Mouse (Mus musculus): Measurements from ENCODE around the gene Clip2. TPM values are rescaled to one million over a fixed set of nuclear protein-coding genes. Genes with fewer than 3 reads are reported as not detected.

Gene Clip2
- polyA plus RNA-seq, 1 experiment from 2014 or later: 8.0 TPM

DNA sequence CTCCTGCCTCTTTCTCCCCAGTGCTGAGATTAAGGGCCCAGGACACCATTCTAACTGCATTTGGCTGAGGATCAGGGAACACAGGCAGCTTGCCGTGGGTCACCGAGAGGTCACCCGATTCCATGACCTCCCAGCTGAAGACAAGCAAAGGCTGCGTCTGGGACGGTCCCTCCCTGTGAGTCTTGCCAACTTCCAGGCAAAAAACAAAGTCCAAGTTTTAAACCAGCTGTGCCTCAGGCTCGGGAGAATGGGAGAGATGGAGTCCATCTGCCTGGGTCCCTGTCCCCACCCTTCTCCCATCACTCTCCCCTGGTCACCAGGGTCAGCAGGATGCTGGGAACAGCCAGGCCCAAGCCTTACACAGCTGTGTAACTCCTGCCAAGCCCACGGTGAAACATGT is 10.6 kb downstream of the Clip2 start:
- DNase-seq (ENCODE audit: low spot score): no peak
- Histone ChIP-seq H3K9ac (ENCODE audit: low read depth, low read length) (no peak overlapping the region), H3K9me3 (ENCODE audit: control insufficient read depth, low read length) (no peaks in the 10 kb centered on the region), H3K4me3 (ENCODE audit: low read depth, low read length) (no peak overlapping the region), H3K36me3 (ENCODE audit: control insufficient read depth, insufficient read depth, low read length) (no peaks in the 10 kb centered on the region), H3K27ac (ENCODE audit: low read depth, low read length) (no peak overlapping the region), H3K27me3 (ENCODE audit: control insufficient read depth, insufficient read depth, low read length) (no peaks in the 10 kb centered on the region), H3K4me2 (replicated peaks; ENCODE audit: low read depth, low read length) (no peak overlapping the region), H3K4me1 (replicated peaks; ENCODE audit: control insufficient read depth, insufficient read depth, low read length) (peaks cover 2% of the 10 kb centered on the region; the same call in 1 of the 2 replicates)
- WGBS: 37% methylated on average over 7 of the region's 7 CpGs
- no peak for ATAC-seq (ENCODE audit: low FRiP score)

DNA sequence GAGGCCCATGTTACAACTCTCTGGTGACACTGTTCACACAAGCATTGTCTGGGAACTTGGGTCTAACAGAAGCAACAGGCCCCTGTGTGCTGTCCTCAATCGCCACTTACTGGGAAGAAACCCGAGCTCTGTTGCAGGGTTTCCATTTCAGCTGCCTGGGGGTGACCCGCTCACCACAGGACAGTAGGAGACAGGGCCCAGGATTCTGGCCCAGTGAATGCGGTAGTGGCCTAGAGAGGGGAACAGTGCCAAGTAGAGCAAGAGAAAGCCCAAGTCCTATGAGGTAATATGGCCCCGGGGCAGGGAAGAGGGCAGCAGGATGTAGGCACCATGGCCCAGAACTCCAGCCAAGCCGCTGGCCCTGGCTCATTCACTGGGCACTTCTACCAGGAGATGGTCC is 11.4 kb downstream of the Clip2 start:
- no peaks in the 10 kb centered on the region for H3K27me3 ChIP-seq (ENCODE audit: control insufficient read depth, insufficient read depth, low read length)
- H3K36me3 ChIP-seq (ENCODE audit: control insufficient read depth, insufficient read depth, low read length): no peaks in the 10 kb centered on the region
- no peak for DNase-seq (ENCODE audit: low spot score)
- no peak for ATAC-seq (ENCODE audit: low FRiP score)
- H3K4me3 ChIP-seq (ENCODE audit: low read depth, low read length): no peak overlapping the region
- no peak overlapping the region for H3K9ac ChIP-seq (ENCODE audit: low read depth, low read length)
- no peak overlapping the region for H3K4me2 ChIP-seq (replicated peaks; ENCODE audit: low read depth, low read length)
- H3K9me3 ChIP-seq (ENCODE audit: control insufficient read depth, low read length): no peaks in the 10 kb centered on the region
- H3K27ac ChIP-seq (ENCODE audit: low read depth, low read length): no peak overlapping the region
- no peaks in the 10 kb centered on the region; the same call in 1 of the 2 replicates for H3K4me1 ChIP-seq (replicated peaks; ENCODE audit: control insufficient read depth, insufficient read depth, low read length)
- whole genome bisulfite sequencing: 80% methylated on average over 6 of the region's 6 CpGs

DNA sequence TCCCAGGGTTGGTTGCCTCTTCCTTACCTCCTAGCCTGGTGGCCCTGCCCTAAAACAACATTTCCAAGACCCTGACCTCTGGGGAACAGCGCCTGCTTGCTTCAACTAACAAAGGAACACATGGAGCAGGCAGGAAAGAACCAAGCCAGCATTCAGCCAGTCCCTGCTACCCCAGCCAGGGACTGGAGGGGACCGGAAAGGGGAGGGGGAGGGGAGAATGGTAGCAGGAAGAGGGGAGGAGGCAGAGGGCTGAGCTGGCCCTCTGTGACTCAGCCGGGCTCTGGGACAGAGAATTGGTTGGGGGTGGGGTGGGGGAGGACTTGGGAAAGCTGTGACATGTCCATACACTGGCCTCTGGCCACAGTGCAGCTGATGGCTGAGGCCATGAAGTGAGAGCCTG is 12.3 kb downstream of the Clip2 start:
- no peak overlapping the region for H3K4me3 ChIP-seq (ENCODE audit: low read depth, low read length)
- WGBS: 2% methylated on average over 2 of the region's 3 CpGs
- H3K27ac ChIP-seq (ENCODE audit: low read depth, low read length): peak overlapping the region; percentile 21; the same call in 1 of the 2 replicates
- H3K4me2 ChIP-seq (replicated peaks; ENCODE audit: low read depth, low read length): no peak overlapping the region
- H3K4me1 ChIP-seq (replicated peaks; ENCODE audit: control insufficient read depth, insufficient read depth, low read length): no peaks in the 10 kb centered on the region; the same call in 1 of the 2 replicates
- ATAC-seq (ENCODE audit: low FRiP score) (peak; percentile 59; the same call in 1 of the 2 replicates), DNase-seq (ENCODE audit: low spot score) (peak; percentile 58)
- H3K27me3 ChIP-seq (ENCODE audit: control insufficient read depth, insufficient read depth, low read length): no peaks in the 10 kb centered on the region
- H3K9ac ChIP-seq (ENCODE audit: low read depth, low read length): no peak overlapping the region
- H3K9me3 ChIP-seq (ENCODE audit: control insufficient read depth, low read length): no peaks in the 10 kb centered on the region
- H3K36me3 ChIP-seq (ENCODE audit: control insufficient read depth, insufficient read depth, low read length): peaks cover 2% of the 10 kb centered on the region; the same call in 1 of the 2 replicates

DNA sequence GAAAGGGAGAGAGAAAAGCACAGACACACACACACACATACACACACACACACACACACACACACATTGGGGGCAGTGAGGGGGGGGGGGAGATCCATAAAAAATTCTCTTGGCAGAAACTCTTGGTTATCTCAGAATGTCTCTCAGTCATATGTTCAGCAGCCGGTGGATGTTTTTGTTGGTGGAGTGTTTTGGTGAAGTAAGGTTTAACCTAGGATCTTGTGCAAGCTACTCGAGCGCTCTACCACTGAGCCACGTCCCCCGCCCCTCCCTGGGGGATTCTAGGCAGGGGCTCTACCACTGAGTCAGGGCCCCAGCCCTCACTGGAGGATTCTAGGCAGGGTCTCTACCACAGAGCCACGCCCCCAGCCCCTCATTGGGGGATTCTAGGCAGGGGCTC is 16.2 kb downstream of the Clip2 start:
- 96% methylated on average over 6 of the region's 6 CpGs for WGBS
- Histone ChIP-seq H3K4me1 (replicated peaks; ENCODE audit: control insufficient read depth, insufficient read depth, low read length) (no peaks in the 10 kb centered on the region), H3K9ac (ENCODE audit: low read depth, low read length) (no peak overlapping the region), H3K9me3 (ENCODE audit: control insufficient read depth, low read length) (no peaks in the 10 kb centered on the region), H3K36me3 (ENCODE audit: control insufficient read depth, insufficient read depth, low read length) (peaks cover 8% of the 10 kb centered on the region; the same call in 1 of the 2 replicates), H3K4me2 (replicated peaks; ENCODE audit: low read depth, low read length) (no peak overlapping the region), H3K27me3 (ENCODE audit: control insufficient read depth, insufficient read depth, low read length) (no peaks in the 10 kb centered on the region), H3K27ac (ENCODE audit: low read depth, low read length) (no peak overlapping the region), H3K4me3 (ENCODE audit: low read depth, low read length) (no peak overlapping the region)
- no peak for ATAC-seq (ENCODE audit: low FRiP score)
- DNase-seq (ENCODE audit: low spot score): no peak

DNA sequence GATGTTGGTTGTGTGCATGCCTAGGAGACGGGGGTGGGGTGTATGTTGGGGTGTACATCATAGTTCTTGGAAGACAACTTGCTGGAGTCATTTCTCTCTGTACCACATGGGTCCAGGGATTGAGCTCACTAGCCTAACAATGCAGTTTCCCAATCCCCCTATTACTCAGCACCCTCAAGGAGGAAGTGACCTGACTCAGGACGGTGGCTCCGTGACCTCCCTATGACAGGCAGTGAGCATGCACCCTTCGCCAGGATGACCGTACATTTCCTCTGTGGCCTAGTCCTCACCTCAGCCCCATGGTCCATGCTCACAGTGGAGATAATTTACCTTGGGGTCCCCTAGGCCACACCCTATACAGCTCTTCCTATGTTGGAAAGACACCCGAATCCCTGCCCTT is 19.8 kb downstream of the Clip2 start:
- H3K27me3 ChIP-seq (ENCODE audit: control insufficient read depth, insufficient read depth, low read length): no peaks in the 10 kb centered on the region
- H3K36me3 ChIP-seq (ENCODE audit: control insufficient read depth, insufficient read depth, low read length): peaks cover 8% of the 10 kb centered on the region; the same call in 1 of the 2 replicates
- ATAC-seq (ENCODE audit: low FRiP score): no peak
- no peak for DNase-seq (ENCODE audit: low spot score)
- no peak overlapping the region for H3K9ac ChIP-seq (ENCODE audit: low read depth, low read length)
- no peak overlapping the region for H3K27ac ChIP-seq (ENCODE audit: low read depth, low read length)
- 94% methylated on average over 6 of the region's 6 CpGs for WGBS
- no peaks in the 10 kb centered on the region for H3K4me1 ChIP-seq (replicated peaks; ENCODE audit: control insufficient read depth, insufficient read depth, low read length)
- no peaks in the 10 kb centered on the region for H3K9me3 ChIP-seq (ENCODE audit: control insufficient read depth, low read length)
- no peak overlapping the region for H3K4me2 ChIP-seq (replicated peaks; ENCODE audit: low read depth, low read length)
- H3K4me3 ChIP-seq (ENCODE audit: low read depth, low read length): no peak overlapping the region

DNA sequence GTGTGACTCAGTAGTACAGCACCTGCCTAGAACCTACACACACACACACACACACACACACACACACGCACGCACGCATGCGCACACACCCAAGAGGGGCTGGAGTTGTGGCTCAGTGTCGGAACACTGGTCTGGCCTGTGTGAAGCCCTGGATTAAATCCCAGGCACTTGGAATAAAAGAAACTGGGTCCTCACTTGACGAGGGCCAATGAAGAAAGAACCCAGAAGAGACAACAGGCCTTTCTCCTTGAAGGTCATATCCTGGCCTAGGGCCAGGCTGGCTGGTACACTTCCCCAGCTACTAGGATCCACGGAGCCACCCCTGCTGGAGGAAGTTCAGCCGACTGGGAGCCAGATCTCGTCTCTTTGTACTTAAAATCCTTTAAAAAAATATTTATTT is 20.6 kb downstream of the Clip2 start:
- H3K36me3 ChIP-seq (ENCODE audit: control insufficient read depth, insufficient read depth, low read length): peaks cover 8% of the 10 kb centered on the region; the same call in 1 of the 2 replicates
- no peak overlapping the region for H3K27ac ChIP-seq (ENCODE audit: low read depth, low read length)
- H3K9ac ChIP-seq (ENCODE audit: low read depth, low read length): no peak overlapping the region
- no peaks in the 10 kb centered on the region for H3K9me3 ChIP-seq (ENCODE audit: control insufficient read depth, low read length)
- DNase-seq (ENCODE audit: low spot score) (no peak), ATAC-seq (ENCODE audit: low FRiP score) (no peak)
- H3K4me3 ChIP-seq (ENCODE audit: low read depth, low read length): no peak overlapping the region
- H3K4me1 ChIP-seq (replicated peaks; ENCODE audit: control insufficient read depth, insufficient read depth, low read length): no peaks in the 10 kb centered on the region
- H3K4me2 ChIP-seq (replicated peaks; ENCODE audit: low read depth, low read length): no peak overlapping the region
- WGBS: 86% methylated on average over 9 of the region's 9 CpGs
- H3K27me3 ChIP-seq (ENCODE audit: control insufficient read depth, insufficient read depth, low read length): no peaks in the 10 kb centered on the region

DNA sequence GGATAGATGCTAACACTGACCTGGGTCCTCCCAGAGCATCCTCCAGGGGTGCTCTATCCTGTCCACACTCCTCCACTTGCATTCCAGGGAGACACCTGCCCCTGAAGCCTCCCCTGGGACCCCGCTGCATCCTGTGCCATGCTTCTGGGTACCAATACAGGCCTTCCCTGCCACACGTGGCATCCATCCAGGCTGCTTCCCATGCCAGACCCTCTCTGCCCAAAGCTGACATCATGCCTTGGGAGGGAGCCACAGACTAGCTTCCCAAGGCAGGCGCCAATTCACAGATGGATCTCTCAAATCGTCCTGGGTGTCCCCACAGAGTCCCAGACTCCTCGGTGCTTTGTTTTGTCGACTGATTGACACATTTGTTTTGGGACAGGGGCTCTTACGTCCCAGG is 21.4 kb downstream of the Clip2 start:
- DNase-seq (ENCODE audit: low spot score): no peak
- H3K27ac ChIP-seq (ENCODE audit: low read depth, low read length): no peak overlapping the region
- 64% methylated on average over 7 of the region's 7 CpGs for WGBS
- no peak overlapping the region for H3K9ac ChIP-seq (ENCODE audit: low read depth, low read length)
- no peaks in the 10 kb centered on the region for H3K27me3 ChIP-seq (ENCODE audit: control insufficient read depth, insufficient read depth, low read length)
- H3K36me3 ChIP-seq (ENCODE audit: control insufficient read depth, insufficient read depth, low read length): peaks cover 8% of the 10 kb centered on the region; the same call in 1 of the 2 replicates
- no peak for ATAC-seq (ENCODE audit: low FRiP score)
- H3K4me2 ChIP-seq (replicated peaks; ENCODE audit: low read depth, low read length): no peak overlapping the region
- no peaks in the 10 kb centered on the region for H3K9me3 ChIP-seq (ENCODE audit: control insufficient read depth, low read length)
- H3K4me3 ChIP-seq (ENCODE audit: low read depth, low read length): no peak overlapping the region
- no peaks in the 10 kb centered on the region for H3K4me1 ChIP-seq (replicated peaks; ENCODE audit: control insufficient read depth, insufficient read depth, low read length)

DNA sequence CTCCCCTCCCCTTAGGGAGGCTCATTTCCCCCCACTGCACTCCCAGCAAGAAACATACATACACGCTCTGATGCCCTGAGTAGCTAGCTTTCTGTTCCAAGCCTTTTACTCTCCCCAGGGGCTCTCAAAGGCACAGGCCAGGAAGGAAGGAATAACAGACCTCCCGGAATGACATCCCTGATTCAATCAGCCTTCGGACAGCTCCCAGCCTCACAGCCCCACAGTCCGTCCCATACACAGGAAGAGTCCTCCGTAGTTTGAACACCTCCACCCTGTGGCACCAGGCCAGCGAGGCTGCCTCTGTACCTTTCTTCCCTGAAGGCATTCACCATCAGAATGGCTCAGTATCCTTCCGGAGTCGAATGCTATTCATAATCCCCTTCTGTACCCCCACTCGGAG is 23.7 kb downstream of the Clip2 start:
- Histone ChIP-seq H3K9me3 (ENCODE audit: control insufficient read depth, low read length) (no peaks in the 10 kb centered on the region), H3K27me3 (ENCODE audit: control insufficient read depth, insufficient read depth, low read length) (no peaks in the 10 kb centered on the region), H3K36me3 (ENCODE audit: control insufficient read depth, insufficient read depth, low read length) (no peaks in the 10 kb centered on the region), H3K9ac (ENCODE audit: low read depth, low read length) (no peak overlapping the region), H3K27ac (ENCODE audit: low read depth, low read length) (no peak overlapping the region), H3K4me1 (replicated peaks; ENCODE audit: control insufficient read depth, insufficient read depth, low read length) (no peaks in the 10 kb centered on the region), H3K4me3 (ENCODE audit: low read depth, low read length) (no peak overlapping the region), H3K4me2 (replicated peaks; ENCODE audit: low read depth, low read length) (no peak overlapping the region)
- WGBS: 36% methylated on average over 9 of the region's 9 CpGs
- no peak for ATAC-seq (ENCODE audit: low FRiP score)
- no peak for DNase-seq (ENCODE audit: low spot score)

DNA sequence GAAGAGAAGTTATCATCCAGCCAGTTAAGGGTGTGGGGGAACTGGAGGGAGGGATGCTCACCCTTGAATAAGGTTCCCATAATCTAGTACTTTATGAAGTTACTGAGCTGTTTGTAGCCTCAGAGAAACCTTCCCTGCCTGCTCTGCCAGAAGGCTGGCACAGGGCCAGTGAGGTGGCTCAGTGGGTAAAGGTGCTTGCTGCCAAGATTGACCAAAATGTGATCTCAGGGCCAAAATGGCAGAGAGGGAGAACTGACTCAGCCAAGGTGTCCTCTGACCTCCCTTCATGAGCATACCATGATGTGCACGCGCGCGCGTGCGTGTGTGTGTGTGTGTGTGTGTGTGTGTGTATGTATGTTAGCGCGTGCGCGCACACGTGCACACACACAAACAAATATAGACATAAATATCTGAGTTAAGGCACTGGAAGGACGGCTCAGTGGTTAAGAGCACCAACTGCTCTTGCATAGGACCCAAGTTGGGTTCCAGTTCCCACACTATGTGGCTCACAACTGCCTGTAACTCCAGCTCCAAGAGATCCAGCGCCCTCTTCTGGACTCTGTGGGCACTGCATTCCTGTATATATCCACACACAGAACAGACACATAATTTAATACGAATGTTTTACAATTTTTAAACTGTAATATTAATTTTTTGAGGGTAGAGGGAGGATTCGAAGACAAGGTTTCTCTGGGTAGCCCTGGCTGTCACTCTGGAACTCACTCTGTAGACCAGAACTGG is 26.1 kb downstream of the Clip2 start:
- Histone ChIP-seq H3K27ac (ENCODE audit: low read depth, low read length) (no peak overlapping the region), H3K9me3 (ENCODE audit: control insufficient read depth, low read length) (no peaks in the 10 kb centered on the region), H3K4me3 (ENCODE audit: low read depth, low read length) (no peak overlapping the region), H3K27me3 (ENCODE audit: control insufficient read depth, insufficient read depth, low read length) (no peaks in the 10 kb centered on the region), H3K9ac (ENCODE audit: low read depth, low read length) (no peak overlapping the region), H3K36me3 (ENCODE audit: control insufficient read depth, insufficient read depth, low read length) (peaks cover 2% of the 10 kb centered on the region; the same call in 1 of the 2 replicates), H3K4me1 (replicated peaks; ENCODE audit: control insufficient read depth, insufficient read depth, low read length) (no peaks in the 10 kb centered on the region), H3K4me2 (replicated peaks; ENCODE audit: low read depth, low read length) (no peak overlapping the region)
- 93% methylated on average over 15 of the region's 15 CpGs for WGBS
- no peak for ATAC-seq (ENCODE audit: low FRiP score)
- DNase-seq (ENCODE audit: low spot score): no peak
